Mouse (Mus musculus) adipocyte (in vitro differentiated cells): ENCODE measurements around the gene Vps8.
A peak's percentile ranks its signal among the peaks of the same experiment; 100 is the strongest.

Experiments
- DNase-seq: peaks from one replicate; pipeline ENCODE4 v3.0.0-alpha.2; 2016; ENCODE audit warnings: low spot score

Gene Vps8

GRCm38 (mm10) chr16:21477074-21477473 is 54.2 kb downstream of the Vps8 start:
- no peak for DNase-seq

DNA sequence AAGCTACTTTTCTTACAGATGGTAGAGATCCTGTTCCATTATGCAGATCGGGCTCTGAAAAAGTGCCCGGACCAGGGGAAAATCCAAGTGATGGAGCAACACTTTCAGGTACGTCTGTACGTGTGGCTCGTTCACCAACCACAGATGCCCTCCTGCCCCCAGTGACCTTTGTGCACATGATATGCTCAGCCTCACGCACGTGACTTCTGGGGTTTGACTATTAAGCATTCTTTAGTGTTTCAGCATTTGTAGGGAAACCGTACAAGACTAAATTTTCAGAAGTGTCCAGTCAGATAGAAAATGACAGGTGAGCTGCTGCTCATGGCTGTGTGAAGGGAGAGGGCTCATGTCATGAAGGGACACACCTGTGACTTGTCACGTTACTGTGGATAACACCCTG is 55.5 kb downstream of the Vps8 start:
- DNase-seq: no peak

GRCm38 (mm10) chr16:21483803-21484202 is 60.9 kb downstream of the Vps8 start:
- DNase-seq: no peak

GRCm38 (mm10) chr16:21485716-21486115 is 62.8 kb downstream of the Vps8 start:
- DNase-seq: no peak

DNA sequence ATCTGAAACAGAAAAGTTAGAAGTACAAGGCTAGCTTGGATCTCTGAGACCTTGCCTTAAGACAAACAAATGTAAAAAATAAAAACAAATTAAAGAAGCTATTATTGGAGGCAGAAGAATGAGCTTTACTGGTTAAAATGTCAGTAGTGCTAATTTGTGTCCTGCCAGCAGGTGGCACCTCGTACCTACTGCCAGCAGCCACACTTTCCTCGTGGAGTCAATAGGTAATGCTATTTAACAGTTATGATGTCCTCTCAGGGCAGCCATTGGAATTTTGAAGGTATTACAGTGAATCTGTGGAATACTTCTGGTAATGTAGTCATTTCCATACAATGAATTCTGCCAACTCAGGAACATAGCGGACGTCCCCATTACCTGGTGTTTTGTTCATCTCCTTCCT is 65.5 kb downstream of the Vps8 start:
- DNase-seq: peak; percentile 65

GRCm38 (mm10) chr16:21492346-21492745 is 69.4 kb downstream of the Vps8 start:
- no peak for DNase-seq

DNA sequence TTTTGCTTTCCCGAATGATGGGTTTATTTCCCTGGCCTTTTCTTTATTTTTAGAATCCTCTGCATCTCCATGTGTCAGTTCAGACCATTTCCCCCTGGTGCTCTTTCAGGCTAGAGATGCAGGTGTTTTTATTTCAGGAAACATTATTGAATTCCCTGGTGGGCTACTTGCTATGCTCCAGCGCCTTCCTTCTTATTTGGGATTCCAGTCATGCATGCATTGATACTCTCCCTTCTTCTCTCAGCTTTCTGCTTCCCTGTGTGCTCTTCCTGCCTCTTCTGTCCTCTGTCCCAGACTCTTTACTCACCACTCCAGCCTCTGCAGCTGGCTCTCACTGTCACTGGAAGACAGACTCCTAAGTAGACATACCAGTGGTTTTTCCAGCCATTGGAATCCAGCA is 70.0 kb downstream of the Vps8 start:
- DNase-seq: no peak

GRCm38 (mm10) chr16:21494681-21495080 is 71.8 kb downstream of the Vps8 start:
- peak; percentile 58 for DNase-seq

DNA sequence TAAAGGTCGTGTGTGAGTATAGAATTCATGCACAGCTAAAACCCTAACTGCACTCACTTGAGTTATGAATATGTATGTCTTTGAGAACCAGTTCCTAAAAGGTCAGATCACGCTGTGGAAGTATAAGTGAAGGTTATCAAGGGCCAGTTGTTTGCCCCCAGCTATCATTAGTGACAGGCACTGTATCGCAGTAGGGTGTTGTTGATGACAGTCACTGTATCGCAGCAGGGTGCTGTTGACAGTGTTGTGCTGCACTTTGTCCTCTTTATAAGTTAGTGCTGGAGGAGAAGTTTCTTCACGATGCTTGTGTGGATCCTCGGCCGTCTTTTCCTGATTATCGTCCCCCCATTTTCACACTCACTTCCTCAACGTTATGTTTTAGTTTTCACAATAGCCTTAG is 73.9 kb downstream of the Vps8 start:
- DNase-seq: no peak

GRCm38 (mm10) chr16:21497627-21498026 is 74.7 kb downstream of the Vps8 start:
- DNase-seq: no peak

DNA sequence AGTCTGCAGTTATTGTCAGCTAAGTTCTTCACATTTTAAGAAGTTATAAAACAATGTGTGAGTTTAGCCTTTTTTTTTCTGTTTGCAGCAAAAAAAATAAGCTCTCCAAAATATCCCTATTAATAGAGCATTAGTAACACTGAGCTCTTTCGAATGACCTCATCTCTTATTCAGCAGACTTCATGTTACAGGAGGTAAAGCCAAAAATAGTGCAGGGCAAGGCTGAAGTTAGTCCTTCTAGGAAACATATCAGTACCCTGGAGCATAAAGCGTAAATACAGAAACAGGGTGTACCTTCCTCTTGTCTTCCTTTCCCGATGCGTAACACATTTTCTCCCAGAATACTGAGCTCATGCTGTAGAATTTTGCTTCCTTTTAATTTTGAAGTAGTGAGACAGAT is 76.1 kb downstream of the Vps8 start:
- DNase-seq: peak; percentile 12

GRCm38 (mm10) chr16:21499656-21500055 is 76.7 kb downstream of the Vps8 start:
- no peak for DNase-seq

DNA sequence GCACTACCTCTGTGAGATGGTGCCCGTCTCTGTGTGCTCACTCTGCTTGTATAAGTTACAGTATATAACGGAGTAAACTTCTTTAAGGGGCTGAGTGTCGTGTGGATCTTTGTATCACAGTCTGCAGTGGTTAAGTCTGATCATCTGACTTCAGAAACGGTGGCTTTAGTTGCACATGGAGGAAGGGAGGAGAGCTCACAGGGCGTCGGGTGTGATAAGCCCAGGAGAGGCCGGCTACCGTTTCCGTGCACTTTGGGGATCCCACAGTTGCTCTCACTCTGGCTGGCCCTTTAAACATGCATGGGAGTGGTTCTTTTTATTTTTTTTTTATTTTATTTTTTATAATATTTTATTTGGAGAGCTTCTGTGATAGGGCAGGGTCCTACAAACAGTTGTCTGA is 95.9 kb downstream of the Vps8 start:
- no peak for DNase-seq

DNA sequence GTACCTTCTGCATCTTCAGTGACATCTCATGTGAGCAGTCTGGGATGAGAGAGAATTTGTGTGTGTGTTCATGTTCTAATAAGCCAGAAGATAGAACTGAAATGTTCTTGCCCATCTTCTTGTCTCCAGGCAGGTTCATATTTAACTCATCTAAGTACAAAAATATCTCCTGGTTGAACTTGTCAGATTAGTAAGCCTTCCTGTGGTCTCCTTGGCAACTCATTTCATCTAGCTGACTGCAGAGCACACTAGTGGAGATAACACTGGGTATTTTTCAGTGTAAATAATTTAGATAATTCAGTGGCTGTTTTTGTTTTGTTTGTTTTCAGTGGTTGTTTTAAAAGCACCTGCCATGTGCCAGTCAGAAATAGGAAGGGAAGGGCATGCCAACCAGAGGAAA is 96.9 kb downstream of the Vps8 start:
- DNase-seq: no peak

DNA sequence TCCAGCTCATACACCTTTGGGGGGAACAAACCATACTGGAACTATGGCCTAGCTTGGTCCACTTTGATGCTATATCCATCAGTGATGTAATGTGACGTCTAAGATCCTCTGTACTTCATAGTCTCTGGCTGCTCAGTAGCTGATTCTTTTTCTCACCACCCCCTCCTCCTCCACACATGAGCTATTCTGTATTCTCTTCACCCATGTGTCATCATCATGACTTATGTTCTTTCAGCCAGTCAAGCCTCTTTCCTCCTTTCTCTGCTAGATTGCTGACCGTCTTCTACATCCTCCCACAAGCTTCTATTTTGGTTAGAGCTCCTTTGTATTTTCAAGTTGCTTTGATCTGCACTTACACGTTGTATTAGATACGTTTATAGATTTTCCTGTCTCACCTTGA is 100.8 kb downstream of the Vps8 start:
- no peak for DNase-seq

GRCm38 (mm10) chr16:21525376-21525775 is 102.5 kb downstream of the Vps8 start:
- no peak for DNase-seq

- no peak for DNase-seq
Measured at GRCm38 (mm10) chr16:21527271-21528007, 104.5 kb downstream of the Vps8 start.

DNA sequence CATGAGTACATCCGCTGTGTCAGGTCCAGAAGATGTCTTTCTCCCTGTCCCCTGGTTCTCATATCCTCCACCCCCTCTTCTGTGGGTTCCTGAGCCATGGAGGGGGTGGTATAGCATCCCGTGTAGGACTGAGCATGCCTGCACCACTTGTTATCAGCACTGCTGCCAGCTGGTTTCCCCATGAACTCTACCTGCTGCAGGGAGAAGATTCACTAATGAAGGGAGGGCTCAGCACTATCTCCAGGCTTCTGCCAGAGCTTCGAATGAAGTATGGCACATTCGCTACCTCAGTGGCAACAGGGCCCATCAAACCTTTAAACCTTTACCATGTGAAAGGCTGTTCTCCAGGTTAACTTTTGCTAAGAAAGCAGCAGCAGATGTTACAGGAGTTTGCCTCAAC is 110.6 kb downstream of the Vps8 start:
- no peak for DNase-seq

GRCm38 (mm10) chr16:21536240-21537005 is 113.5 kb downstream of the Vps8 start:
- no peak for DNase-seq

DNA sequence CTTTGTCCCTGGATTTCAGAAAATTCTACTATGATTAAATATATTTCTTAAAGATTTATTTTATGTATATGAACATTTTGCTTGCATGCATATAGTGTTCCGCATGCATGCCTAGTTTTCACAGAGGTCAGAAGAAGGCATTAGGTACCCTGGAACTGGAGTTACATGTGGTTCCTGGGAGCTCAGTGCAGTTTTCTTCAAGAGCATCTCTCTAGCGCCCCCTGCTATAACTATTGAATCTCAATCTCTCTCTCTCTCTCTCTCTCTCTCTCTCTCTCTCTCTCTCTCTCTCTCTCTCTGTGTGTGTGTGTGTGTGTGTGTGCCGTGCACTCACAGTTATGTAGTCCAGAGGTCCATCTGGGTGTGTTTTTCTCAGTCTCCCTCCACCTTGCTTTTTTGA is 114.4 kb downstream of the Vps8 start:
- no peak for DNase-seq

GRCm38 (mm10) chr16:21538889-21539288 is 116.0 kb downstream of the Vps8 start:
- DNase-seq: peak; percentile 44

- no peak for DNase-seq
Measured at GRCm38 (mm10) chr16:21542559-21542958, 119.6 kb downstream of the Vps8 start.

GRCm38 (mm10) chr16:21547446-21547845 is 124.5 kb downstream of the Vps8 start:
- no peak for DNase-seq

- peak; percentile 88 for DNase-seq
Measured at GRCm38 (mm10) chr16:21549751-21550150, 126.8 kb downstream of the Vps8 start.
